Mouse (Mus musculus): ENCODE results near the gene Rnf152. TPM values are rescaled to one million over a fixed set of nuclear protein-coding genes. Genes with fewer than 3 reads are reported as not detected.

Gene Rnf152
- total and polyA plus RNA-seq, 3 experiments, result under 0.01 TPM; not detected in 2

GRCm38 (mm10) chr1:105342305-105342704, 14.2 kb downstream of the Rnf152 start:
- Histone ChIP-seq H3K4me3 (replicated peaks in 1 of 3; ENCODE audit: low read depth in 2 of 3, low read length in 2 of 3, poor library complexity in 1 of 3) (no peak overlapping the region), H3K9me3 (replicated peaks; ENCODE audit: low read length) (no peaks in the 10 kb centered on the region), H3K79me2 (replicated peaks; ENCODE audit: control insufficient read depth, extremely low read depth, insufficient read depth, poor library complexity, severe bottlenecking) (no peaks in the 10 kb centered on the region), H3K4me2 (ENCODE audit: insufficient read depth, low read depth, poor library complexity, severe bottlenecking) (no peak overlapping the region), H3K36me3 (replicated peaks in 1 of 2; ENCODE audit: control insufficient read depth in 1 of 2, insufficient read depth in 1 of 2, low read length in 1 of 2) (no peaks in the 10 kb centered on the region), H3K4me1 (ENCODE audit: control insufficient read depth in 1 of 2, insufficient read depth in 2 of 2) (no peaks in the 10 kb centered on the region), H3K27ac (ENCODE audit: insufficient read depth, low read depth) (no peak overlapping the region), H3K9ac (ENCODE audit: insufficient read depth, low read depth) (no peak overlapping the region), H3K27me3 (replicated peaks) (peaks cover 58% of the 10 kb centered on the region)
- no peak for DNase-seq (ENCODE audit: extremely low read depth)
- in situ Hi-C loops (cut with MboI; ENCODE audit: low pct_ligation_motif_present, low pct_unique_long_range_greater_than_20kb, low sequenced_read_pairs) (no loop called here), dilution Hi-C loops (cut with MboI; ENCODE audit: extremely low pct_ligation_motif_present, extremely low pct_unique_long_range_greater_than_20kb, low sequenced_read_pairs) (no loop called here)
- no peak for TF ChIP-seq JUN (IDR thresholded peaks at IDR 0.05; ENCODE audit: insufficient read depth, low read depth, low read length)
- TF ChIP-seq MAZ (IDR thresholded peaks at IDR 0.05; ENCODE audit: low read depth, low read length), result no peak
- no peak for TF ChIP-seq RAD21 (IDR thresholded peaks at IDR 0.05; ENCODE audit: low read depth, low read length)
- TF ChIP-seq CTCF (conservative IDR thresholded peaks at IDR 0.05 in 1 of 2, IDR thresholded peaks at IDR 0.05 in 1 of 2; ENCODE audit: low read depth in 2 of 2, low read length in 2 of 2), result no peak

DNA sequence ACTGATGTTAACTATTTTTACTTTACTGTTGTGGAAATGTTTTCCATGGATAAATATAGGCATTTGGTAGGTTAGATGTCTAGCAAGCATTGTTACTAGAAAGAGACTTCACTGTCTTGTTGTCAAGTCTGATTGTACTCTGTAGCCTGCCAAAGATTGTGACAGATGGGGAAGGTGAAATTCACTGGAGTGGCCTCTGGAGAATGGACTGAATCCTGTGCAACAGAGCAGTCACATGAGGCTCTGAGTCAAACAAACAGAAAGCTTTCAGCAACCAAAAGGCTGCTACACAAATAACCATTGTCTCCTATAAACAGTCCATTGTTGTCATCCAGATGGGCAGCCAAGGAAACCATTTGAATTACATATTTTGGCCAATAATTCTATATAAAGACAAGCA, 15.6 kb downstream of the Rnf152 start:
- in situ Hi-C loops (cut with MboI; ENCODE audit: low pct_ligation_motif_present, low pct_unique_long_range_greater_than_20kb, low sequenced_read_pairs), result no loop called here

GRCm38 (mm10) chr1:105337397-105337796, 19.1 kb downstream of the Rnf152 start:
- no peak for TF ChIP-seq TBP (conservative IDR thresholded peaks at IDR 0.05; ENCODE audit: low read depth, low read length)
- TF ChIP-seq NELFE (IDR thresholded peaks at IDR 0.05; ENCODE audit: low read depth, low read length), result no peak
- no peak for TF ChIP-seq MXI1 (IDR thresholded peaks at IDR 0.05; ENCODE audit: low read depth, low read length)
- no peak for TF ChIP-seq ZMIZ1 (IDR thresholded peaks at IDR 0.05; ENCODE audit: low read depth, low read length)
- Histone ChIP-seq H3K9me3 (replicated peaks; ENCODE audit: low read length) (no peaks in the 10 kb centered on the region), H3K79me2 (replicated peaks; ENCODE audit: control insufficient read depth, extremely low read depth, insufficient read depth, poor library complexity, severe bottlenecking) (no peaks in the 10 kb centered on the region), H3K4me3 (replicated peaks in 1 of 3; ENCODE audit: low read depth in 2 of 3, low read length in 2 of 3, poor library complexity in 1 of 3) (no peak overlapping the region), H3K27ac (ENCODE audit: insufficient read depth, low read depth) (no peak overlapping the region), H3K9ac (ENCODE audit: insufficient read depth, low read depth) (no peak overlapping the region), H3K27me3 (replicated peaks) (peaks cover 73% of the 10 kb centered on the region), H3K4me1 (ENCODE audit: control insufficient read depth in 1 of 2, insufficient read depth in 2 of 2) (no peaks in the 10 kb centered on the region), H3K4me2 (ENCODE audit: insufficient read depth, low read depth, poor library complexity, severe bottlenecking) (no peak overlapping the region), H3K36me3 (replicated peaks in 1 of 2; ENCODE audit: control insufficient read depth in 1 of 2, insufficient read depth in 1 of 2, low read length in 1 of 2) (no peaks in the 10 kb centered on the region)
- DNase-seq (ENCODE audit: extremely low read depth), result no peak
- in situ Hi-C loops (cut with MboI; ENCODE audit: low pct_ligation_motif_present, low pct_unique_long_range_greater_than_20kb, low sequenced_read_pairs), result no loop called here
- dilution Hi-C loops (cut with MboI; ENCODE audit: extremely low pct_ligation_motif_present, extremely low pct_unique_long_range_greater_than_20kb, low sequenced_read_pairs), result no loop called here

More for the DNA sequence above, 15.6 kb downstream of the Rnf152 start:
- Histone ChIP-seq H3K4me3 (replicated peaks in 1 of 3; ENCODE audit: low read depth in 2 of 3, low read length in 2 of 3, poor library complexity in 1 of 3) (no peak overlapping the region), H3K9ac (ENCODE audit: insufficient read depth, low read depth) (no peak overlapping the region), H3K4me1 (ENCODE audit: control insufficient read depth in 1 of 2, insufficient read depth in 2 of 2) (no peaks in the 10 kb centered on the region), H3K36me3 (replicated peaks in 1 of 2; ENCODE audit: control insufficient read depth in 1 of 2, insufficient read depth in 1 of 2, low read length in 1 of 2) (no peaks in the 10 kb centered on the region), H3K4me2 (ENCODE audit: insufficient read depth, low read depth, poor library complexity, severe bottlenecking) (no peak overlapping the region), H3K27ac (ENCODE audit: insufficient read depth, low read depth) (no peak overlapping the region), H3K27me3 (replicated peaks) (peaks cover 57% of the 10 kb centered on the region), H3K79me2 (replicated peaks; ENCODE audit: control insufficient read depth, extremely low read depth, insufficient read depth, poor library complexity, severe bottlenecking) (no peaks in the 10 kb centered on the region), H3K9me3 (replicated peaks; ENCODE audit: low read length) (no peaks in the 10 kb centered on the region)
- DNase-seq (ENCODE audit: extremely low read depth), result no peak
- no peak for TF ChIP-seq UBTF (IDR thresholded peaks at IDR 0.05; ENCODE audit: low read depth, low read length)
- TF ChIP-seq USF1 (IDR thresholded peaks at IDR 0.05; ENCODE audit: low read depth, low read length), result no peak
- TF ChIP-seq ZKSCAN1 (IDR thresholded peaks at IDR 0.05; ENCODE audit: borderline replicate concordance, low read depth, low read length), result no peak
- no peak for TF ChIP-seq TCF12 (IDR thresholded peaks at IDR 0.05; ENCODE audit: low read depth, low read length)
- TF ChIP-seq ZNF384 (IDR thresholded peaks at IDR 0.05; ENCODE audit: low read depth, low read length), result no peak
- no peak for TF ChIP-seq ZMIZ1 (IDR thresholded peaks at IDR 0.05; ENCODE audit: low read depth, low read length)
- no peak for TF ChIP-seq POLR2A (IDR thresholded peaks at IDR 0.05; ENCODE audit: low read depth, low read length)
- TF ChIP-seq NELFE (IDR thresholded peaks at IDR 0.05; ENCODE audit: low read depth, low read length), result no peak
- no peak for TF ChIP-seq MYC (IDR thresholded peaks at IDR 0.05; ENCODE audit: low read depth, low read length)
- TF ChIP-seq E2F4 (IDR thresholded peaks at IDR 0.05; ENCODE audit: insufficient replicate concordance, low read depth, low read length), result no peak
- no peak for TF ChIP-seq MXI1 (IDR thresholded peaks at IDR 0.05; ENCODE audit: low read depth, low read length)
- no peak for TF ChIP-seq EP300 (IDR thresholded peaks at IDR 0.05; ENCODE audit: low read length)
- TF ChIP-seq ELF1 (IDR thresholded peaks at IDR 0.05; ENCODE audit: low read depth, low read length), result no peak
- no peak for TF ChIP-seq IRF4 (IDR thresholded peaks at IDR 0.05; ENCODE audit: low read depth, low read length)
- TF ChIP-seq CTCF (conservative IDR thresholded peaks at IDR 0.05 in 1 of 2, IDR thresholded peaks at IDR 0.05 in 1 of 2; ENCODE audit: low read depth in 2 of 2, low read length in 2 of 2), result no peak
- TF ChIP-seq POLR2AphosphoS2 (IDR thresholded peaks at IDR 0.05; ENCODE audit: low read depth, low read length), result no peak
- no peak for TF ChIP-seq JUND (conservative IDR thresholded peaks at IDR 0.05; ENCODE audit: low read depth, low read length)
- dilution Hi-C loops (cut with MboI; ENCODE audit: extremely low pct_ligation_motif_present, extremely low pct_unique_long_range_greater_than_20kb, low sequenced_read_pairs), result no loop called here

Measured in CH12.LX (cell line).